Mouse (Mus musculus) embryonic facial prominence, embryonic 14.5 days (tissue): ENCODE data around the gene Tor1aip2. TPM values are rescaled to one million over a fixed set of nuclear protein-coding genes. Genes with fewer than 3 reads are reported as not detected.
A peak's percentile ranks its signal among the peaks of the same experiment; 100 is the strongest.

Source experiments
- ATAC-seq: fragments of 200-750 bp; cut with Nextera tagmentation; 2 replicates; pipeline ENCODE4 v1.8.0; 2017; ENCODE audit warnings: low read depth, moderate number of reproducible peaks, moderate TSS enrichment
- DNase-seq: peaks from one replicate; pipeline ENCODE4 v3.0.0-alpha.2; 2015; ENCODE audit warnings: low spot score
- H3K27ac ChIP-seq: fragments of 300-500 bp; sonication (generic); replicated peaks from 2 replicates; pipeline ENCODE4 v1.5.1; 2014; ENCODE audit warnings: low read depth, mild to moderate bottlenecking, low read length, moderate library complexity
- H3K27me3 ChIP-seq: fragments of 300-500 bp; sonication (generic); replicated peaks from 2 replicates; pipeline ENCODE4 v1.6.1; 2014; ENCODE audit warnings: low read length; ENCODE audit not compliant: control insufficient read depth, insufficient read depth
- H3K36me3 ChIP-seq: fragments of 300-500 bp; sonication (generic); 2 replicates; pipeline ENCODE4 v1.6.1; 2014; ENCODE audit warnings: low read length, mixed read lengths; ENCODE audit not compliant: control insufficient read depth, insufficient read depth
- H3K4me1 ChIP-seq: fragments of 300-500 bp; sonication (generic); 2 replicates; pipeline ENCODE4 v1.6.1; 2014; ENCODE audit warnings: antibody characterized with exemption, low read length; ENCODE audit not compliant: control insufficient read depth, insufficient read depth
- H3K4me2 ChIP-seq: fragments of 300-500 bp; sonication (generic); 2 replicates; pipeline ENCODE4 v1.6.1; 2014; ENCODE audit warnings: low read depth, mild to moderate bottlenecking, low read length, moderate library complexity, mixed read lengths
- H3K4me3 ChIP-seq: fragments of 300-500 bp; sonication (generic); 2 replicates; pipeline ENCODE4 v1.5.1; 2014; ENCODE audit warnings: low read depth, mild to moderate bottlenecking, low read length
- H3K9ac ChIP-seq: fragments of 300-500 bp; sonication (generic); 2 replicates; pipeline ENCODE4 v1.6.1; 2014; ENCODE audit warnings: low read depth, mild to moderate bottlenecking, low read length, moderate library complexity, mixed read lengths
- H3K9me3 ChIP-seq: fragments of 300-500 bp; sonication (generic); 2 replicates; pipeline ENCODE4 v1.6.1; 2016; ENCODE audit warnings: low read length; ENCODE audit not compliant: control insufficient read depth
- WGBS: fragments of 180-500 bp; shearing (Covaris S2); extraction: QIAGEN DNeasy Blood & Tissue Kit; methylation state at CpG from one replicate; pipeline ENCODE4 v1.1.7; 2014; 5-methylcytosine and 5-hydroxymethylcytosine counted together
- polyA plus RNA-seq: library from polyadenylated mRNA; unstranded; fragments of >200 nt; fragmentation: Nextera tagmentation; extraction: Ambion mirVana; gene quantifications from 2 replicates; pipeline ENCODE4 v1.2.1, GENCODE M21; 2014

The Tor1aip2 gene
- polyA plus RNA-seq, 1 experiment from 2014 or later, result 113 TPM

GRCm38 (mm10) chr1:156108400-156108799 is 73.2 kb downstream of the Tor1aip2 start:
- no peak for ATAC-seq
- Histone ChIP-seq H3K4me2 (no peak overlapping the region), H3K4me1 (peaks cover 6% of the 10 kb centered on the region; the same call in 1 of the 2 replicates), H3K4me3 (no peak overlapping the region), H3K9me3 (0 out of 2 replicates have a peak, but pooled peaks cover 3% of the 10 kb centered on the region), H3K27ac (no peak overlapping the region), H3K36me3 (no peaks in the 10 kb centered on the region), H3K9ac (no peak overlapping the region), H3K27me3 (no peaks in the 10 kb centered on the region)
- WGBS, result 63% methylated on average over 10 of the region's 10 CpGs
- DNase-seq, result no peak

GRCm38 (mm10) chr1:156111090-156111489 is 75.9 kb downstream of the Tor1aip2 start:
- 77% methylated on average over 9 of the region's 9 CpGs for WGBS
- no peaks in the 10 kb centered on the region for H3K36me3 ChIP-seq

DNA sequence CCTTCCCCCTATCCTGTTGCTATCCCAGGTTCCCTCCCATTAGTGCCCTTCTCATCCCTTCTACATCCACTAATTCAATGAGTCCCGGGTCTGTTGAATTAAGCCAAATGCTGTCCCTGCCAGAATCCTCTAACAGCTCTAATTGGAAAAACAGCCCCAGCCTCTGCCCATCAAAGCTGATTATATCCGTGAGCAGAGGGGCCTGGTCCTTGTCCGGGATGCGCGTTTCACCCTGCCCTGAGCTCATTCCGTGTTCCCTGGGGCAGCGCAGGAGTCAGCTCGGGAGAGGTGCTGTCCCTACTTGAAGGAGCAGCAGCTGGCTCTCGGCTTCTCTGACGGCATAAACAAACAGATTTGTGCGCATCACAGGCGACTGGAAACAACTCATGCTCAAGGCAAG is 76.5 kb downstream of the Tor1aip2 start:
- Histone ChIP-seq H3K4me2 (no peak overlapping the region), H3K4me1 (peaks cover 6% of the 10 kb centered on the region; the same call in 1 of the 2 replicates), H3K4me3 (no peak overlapping the region), H3K9me3 (no peaks in the 10 kb centered on the region), H3K27me3 (no peaks in the 10 kb centered on the region), H3K27ac (no peak overlapping the region), H3K36me3 (no peaks in the 10 kb centered on the region), H3K9ac (no peak overlapping the region)
- WGBS, result 20% methylated on average over 12 of the region's 12 CpGs
- DNase-seq (peak; percentile 21), ATAC-seq (peak; percentile 63; the same call in 1 of the 2 replicates)

More at GRCm38 (mm10) chr1:156111090-156111489, 75.9 kb downstream of the Tor1aip2 start:
- Histone ChIP-seq H3K4me2 (no peak overlapping the region), H3K9me3 (no peaks in the 10 kb centered on the region), H3K27me3 (no peaks in the 10 kb centered on the region), H3K9ac (no peak overlapping the region), H3K27ac (no peak overlapping the region), H3K4me1 (peaks cover 6% of the 10 kb centered on the region; the same call in 1 of the 2 replicates), H3K4me3 (no peak overlapping the region)
- DNase-seq (no peak), ATAC-seq (no peak)

GRCm38 (mm10) chr1:156112142-156112541 is 76.9 kb downstream of the Tor1aip2 start:
- 57% methylated on average over 7 of the region's 7 CpGs for WGBS

DNA sequence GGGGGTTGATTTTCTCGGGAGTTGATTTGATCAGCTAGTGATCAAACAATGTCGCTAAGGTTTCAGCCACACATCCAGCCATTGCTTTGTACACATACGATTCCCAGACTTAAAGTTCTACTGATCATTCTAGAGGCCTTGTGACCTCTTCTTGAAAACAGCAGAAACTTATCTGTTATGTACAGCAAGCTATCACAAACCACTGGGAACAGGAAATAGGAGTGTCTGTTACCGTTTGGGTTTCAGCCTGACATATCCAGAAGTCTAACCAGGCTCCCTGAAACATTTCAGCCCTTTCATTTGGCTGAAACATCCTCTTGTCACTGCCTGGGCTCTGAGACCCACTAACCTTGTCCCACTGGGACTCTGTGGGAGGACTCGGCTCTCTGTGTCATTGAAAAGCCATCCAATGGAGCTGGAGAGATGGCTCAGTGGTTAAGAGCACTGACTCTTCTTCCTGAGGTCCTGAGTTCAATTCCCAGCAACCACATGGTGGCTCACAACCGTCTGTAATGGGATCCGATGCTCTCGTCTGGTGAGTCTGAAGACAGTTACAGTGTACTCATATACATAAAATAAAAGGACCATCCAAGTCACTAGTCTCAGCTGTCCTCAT is 78.8 kb downstream of the Tor1aip2 start:
- no peaks in the 10 kb centered on the region for H3K9me3 ChIP-seq
- H3K36me3 ChIP-seq, result no peaks in the 10 kb centered on the region
- no peak for DNase-seq
- no peak overlapping the region for H3K27ac ChIP-seq
- no peak for ATAC-seq
- H3K4me1 ChIP-seq, result peaks cover 6% of the 10 kb centered on the region; the same call in 1 of the 2 replicates
- 78% methylated on average over 8 of the region's 8 CpGs for WGBS
- no peak overlapping the region for H3K4me3 ChIP-seq
- H3K9ac ChIP-seq, result no peak overlapping the region
- H3K27me3 ChIP-seq, result no peaks in the 10 kb centered on the region
- H3K4me2 ChIP-seq, result no peak overlapping the region

More at GRCm38 (mm10) chr1:156112142-156112541, 76.9 kb downstream of the Tor1aip2 start:
- Histone ChIP-seq H3K4me1 (peaks cover 6% of the 10 kb centered on the region; the same call in 1 of the 2 replicates), H3K4me2 (no peak overlapping the region), H3K9ac (no peak overlapping the region), H3K27me3 (no peaks in the 10 kb centered on the region), H3K27ac (no peak overlapping the region), H3K36me3 (no peaks in the 10 kb centered on the region), H3K4me3 (no peak overlapping the region), H3K9me3 (no peaks in the 10 kb centered on the region)
- ATAC-seq (peak; percentile 22; the same call in 1 of the 2 replicates), DNase-seq (no peak)

DNA sequence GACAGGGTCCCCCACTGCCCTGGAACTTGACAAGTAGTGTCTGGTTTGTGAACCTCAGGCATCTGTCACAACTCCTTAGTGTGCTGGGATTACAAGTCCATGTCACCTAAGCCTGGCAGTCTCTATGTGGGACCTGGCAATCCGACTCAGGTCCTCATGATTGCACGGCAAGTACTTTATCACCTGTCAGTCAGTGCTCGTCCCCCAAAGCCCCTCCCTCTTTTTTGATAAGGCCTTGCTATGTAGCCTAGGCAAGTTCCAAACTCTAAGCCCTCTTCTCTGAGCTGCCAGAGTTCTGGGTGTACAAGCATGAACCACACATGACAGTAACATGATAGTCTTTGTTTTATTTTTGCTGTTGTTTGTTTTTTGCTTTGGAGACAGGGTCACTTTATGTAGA is 81.6 kb downstream of the Tor1aip2 start:
- H3K27ac ChIP-seq, result no peak overlapping the region
- peaks cover 1% of the 10 kb centered on the region; the same call in 1 of the 2 replicates for H3K4me1 ChIP-seq
- no peaks in the 10 kb centered on the region for H3K27me3 ChIP-seq
- no peak overlapping the region for H3K4me2 ChIP-seq
- H3K36me3 ChIP-seq, result no peaks in the 10 kb centered on the region
- ATAC-seq (no peak), DNase-seq (no peak)
- H3K9me3 ChIP-seq, result no peaks in the 10 kb centered on the region
- no peak overlapping the region for H3K4me3 ChIP-seq
- no peak overlapping the region for H3K9ac ChIP-seq
- WGBS, result 82% methylated on average over 3 of the region's 3 CpGs

Other genes starting within 250 kb of the Tor1aip2 start
- gene Qsox1, start 222.5 kb upstream of the Tor1aip2 start, polyA plus RNA-seq, result 13.1 and 15.6 TPM in 2 replicates
- gene Cep350, start 62.1 kb upstream of the Tor1aip2 start, polyA plus RNA-seq, result 13.1 and 14.0 TPM in 2 replicates
- gene Tor1aip1, start 1.1 kb downstream of the Tor1aip2 start, polyA plus RNA-seq, result 44.0 and 44.8 TPM in 2 replicates
- gene Fam163a, start 169.6 kb downstream of the Tor1aip2 start, polyA plus RNA-seq, result 0.64 and 0.92 TPM in 2 replicates